Mouse (Mus musculus) C2C12 (cell line): ENCODE measurements around the gene Ldb1.

Experiments
- CEBPB ChIP-seq: IDR thresholded peaks from one replicate; pipeline ENCODE4 v1.6.1; 2011; ENCODE audit warnings: low read depth, mild to moderate bottlenecking, control low read depth, moderate library complexity
- CTCF ChIP-seq: IDR thresholded peaks from one replicate; pipeline ENCODE4 v1.5.1; 2011; ENCODE audit not compliant: control insufficient read depth, insufficient read depth, insufficient read length
- FOSL1 ChIP-seq: IDR thresholded peaks from one replicate; pipeline ENCODE4 v1.8.0; 2011; ENCODE audit warnings: mild to moderate bottlenecking, low read length; ENCODE audit not compliant: poor library complexity, insufficient read depth, severe bottlenecking
- MAX ChIP-seq: IDR thresholded peaks from one replicate; pipeline ENCODE4 v1.6.1; 2011; ENCODE audit warnings: mild to moderate bottlenecking, control low read depth
- MYOD1 ChIP-seq: IDR thresholded peaks from one replicate; pipeline ENCODE4 v1.6.1; 2011; ENCODE audit warnings: low read depth; ENCODE audit not compliant: control insufficient read depth, insufficient read length
- MYOG ChIP-seq: IDR thresholded peaks from one replicate; pipeline ENCODE4 v1.6.1; 2011; ENCODE audit not compliant: control insufficient read depth, insufficient read length; ENCODE audit errors: extremely low read depth
- USF1 ChIP-seq: IDR thresholded peaks from one replicate; pipeline ENCODE4 v1.6.1; 2011; ENCODE audit warnings: low read depth, mild to moderate bottlenecking, control low read depth, moderate library complexity

- TF ChIP-seq CTCF (no peak), MYOG (no peak), CEBPB (no peak), USF1 (no peak), MYOD1 (no peak), FOSL1 (no peak), MAX (no peak)
Measured at GRCm38 (mm10) chr19:46030196-46030983, 14.6 kb downstream of the Ldb1 start.
